Mouse (Mus musculus): ENCODE measurements around the gene Dpm1. TPM values are rescaled to one million over a fixed set of nuclear protein-coding genes. Genes with fewer than 3 reads are reported as not detected.

Gene Dpm1
- polyA plus RNA-seq, 1 experiment from 2014 or later = 84.6 TPM

DNA sequence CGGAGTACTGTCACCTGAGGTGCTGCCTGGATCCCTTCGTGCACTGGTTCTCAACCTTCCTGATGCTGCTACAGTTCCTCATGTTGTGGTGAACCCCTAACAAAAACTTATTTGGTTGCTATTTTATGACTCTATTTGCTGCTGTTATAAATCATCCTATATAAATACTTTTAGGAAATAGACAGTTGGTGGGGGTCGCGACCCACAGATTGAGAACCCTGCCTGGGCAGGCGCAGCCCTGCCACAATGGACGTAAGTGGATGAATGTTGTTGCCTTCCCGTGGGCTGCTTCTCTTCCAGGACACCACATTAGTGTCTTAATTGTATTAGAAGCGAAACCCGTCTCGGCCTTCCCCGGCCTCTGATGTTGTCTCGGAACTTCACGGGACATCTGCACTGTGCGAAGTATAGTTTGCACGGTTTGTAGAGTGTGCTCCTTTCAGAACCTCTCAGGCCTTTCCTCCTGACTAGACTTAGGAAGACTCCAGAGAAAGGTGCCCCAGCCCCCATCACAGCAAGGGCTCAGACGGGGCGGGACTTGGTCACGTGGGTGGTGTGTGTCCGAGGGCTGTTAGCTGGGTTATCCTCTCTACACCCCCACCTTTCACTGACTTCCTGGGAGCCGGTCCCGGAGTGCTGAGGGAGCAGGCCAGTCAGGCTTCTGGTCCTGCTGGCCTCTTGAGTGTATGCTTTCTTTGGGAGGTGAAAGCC is 63.5 kb downstream of the Dpm1 start:
- H3K4me3 ChIP-seq (ENCODE audit: low read depth, low read length) = no peak overlapping the region
- H3K27ac ChIP-seq (replicated peaks; ENCODE audit: low read depth, low read length) = no peak overlapping the region
- no peak for DNase-seq (ENCODE audit: low spot score)
- H3K9me3 ChIP-seq (ENCODE audit: control insufficient read depth, low read length) = no peaks in the 10 kb centered on the region
- no peak overlapping the region for H3K9ac ChIP-seq (ENCODE audit: low read depth, low read length)
- peaks cover 25% of the 10 kb centered on the region for H3K4me1 ChIP-seq (ENCODE audit: control insufficient read depth, insufficient read depth, low read length)
- H3K4me2 ChIP-seq (ENCODE audit: low read depth, low read length) = no peak overlapping the region
- no peaks in the 10 kb centered on the region for H3K36me3 ChIP-seq (ENCODE audit: control insufficient read depth, insufficient read depth, low read length)
- WGBS = 47% methylated on average over 21 of the region's 21 CpGs
- no peak; the same call in 1 of the 2 replicates for ATAC-seq (ENCODE audit: low read depth)
- no peaks in the 10 kb centered on the region for H3K27me3 ChIP-seq (replicated peaks; ENCODE audit: control insufficient read depth, insufficient read depth, low read length)

DNA sequence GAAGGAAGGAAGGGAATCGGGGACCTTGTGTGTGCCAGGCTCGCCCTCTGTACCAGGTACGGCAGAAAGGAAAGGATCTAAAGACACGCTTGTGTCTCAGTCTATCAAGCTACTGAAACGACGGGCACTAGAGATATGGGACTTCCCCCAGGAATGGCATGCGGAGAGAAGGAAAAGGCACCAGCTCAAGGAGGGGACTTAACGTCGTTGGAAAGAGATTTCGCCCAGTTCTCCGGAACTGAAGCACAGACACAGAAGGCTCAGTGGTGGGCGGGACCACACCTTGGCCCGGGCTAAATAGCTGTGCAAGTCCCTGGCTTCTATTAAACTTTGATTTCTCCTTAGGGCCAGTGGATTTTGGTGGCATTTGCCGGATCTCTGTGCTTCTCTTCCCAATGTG is 68.4 kb downstream of the Dpm1 start:
- ATAC-seq (ENCODE audit: low read depth) (peak; percentile 5; the same call in 1 of the 2 replicates), DNase-seq (ENCODE audit: low spot score) (no peak)
- Histone ChIP-seq H3K4me1 (ENCODE audit: control insufficient read depth, insufficient read depth, low read length) (peaks cover 20% of the 10 kb centered on the region; the same call in 1 of the 2 replicates), H3K27ac (replicated peaks; ENCODE audit: low read depth, low read length) (peak overlapping the region; percentile 12; the same call in 1 of the 2 replicates), H3K9ac (ENCODE audit: low read depth, low read length) (peak overlapping the region; percentile 57), H3K36me3 (ENCODE audit: control insufficient read depth, insufficient read depth, low read length) (no peaks in the 10 kb centered on the region), H3K9me3 (ENCODE audit: control insufficient read depth, low read length) (no peaks in the 10 kb centered on the region), H3K27me3 (replicated peaks; ENCODE audit: control insufficient read depth, insufficient read depth, low read length) (no peaks in the 10 kb centered on the region), H3K4me3 (ENCODE audit: low read depth, low read length) (peak overlapping the region; percentile 32), H3K4me2 (ENCODE audit: low read depth, low read length) (peak overlapping the region; percentile 60)
- WGBS = 8% methylated on average over 14 of the region's 14 CpGs

DNA sequence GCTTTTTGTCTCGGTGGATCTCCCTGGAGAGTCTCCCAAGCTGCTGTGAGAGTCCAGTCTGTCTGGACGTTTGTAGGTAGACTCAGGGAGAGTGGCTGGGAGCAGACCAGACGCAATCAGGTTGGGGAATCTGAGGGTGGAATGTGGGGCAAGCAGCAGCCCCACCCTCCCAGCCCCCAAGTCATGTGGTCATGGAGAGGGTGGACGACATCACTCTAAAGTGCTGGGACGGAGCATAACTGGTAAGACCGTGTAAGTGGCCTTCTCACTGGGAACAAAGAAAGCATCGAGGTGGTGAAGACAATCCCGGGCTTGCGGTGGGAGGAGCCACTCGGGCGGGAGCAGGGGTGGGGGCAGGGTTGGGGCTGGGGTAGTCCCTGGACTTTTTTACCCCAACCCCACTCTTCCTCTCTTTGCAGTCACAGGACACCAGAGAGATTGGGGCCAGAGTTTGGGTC is 68.8 kb downstream of the Dpm1 start:
- Histone ChIP-seq H3K9ac (ENCODE audit: low read depth, low read length) (peak overlapping the region; percentile 57), H3K36me3 (ENCODE audit: control insufficient read depth, insufficient read depth, low read length) (no peaks in the 10 kb centered on the region), H3K27ac (replicated peaks; ENCODE audit: low read depth, low read length) (peak overlapping the region; percentile 12; the same call in 1 of the 2 replicates), H3K4me2 (ENCODE audit: low read depth, low read length) (peak overlapping the region; percentile 60), H3K4me3 (ENCODE audit: low read depth, low read length) (peak overlapping the region; percentile 32), H3K27me3 (replicated peaks; ENCODE audit: control insufficient read depth, insufficient read depth, low read length) (no peaks in the 10 kb centered on the region), H3K4me1 (ENCODE audit: control insufficient read depth, insufficient read depth, low read length) (peaks cover 20% of the 10 kb centered on the region; the same call in 1 of the 2 replicates), H3K9me3 (ENCODE audit: control insufficient read depth, low read length) (no peaks in the 10 kb centered on the region)
- ATAC-seq (ENCODE audit: low read depth) = peak; percentile 32
- no peak for DNase-seq (ENCODE audit: low spot score)
- WGBS = 5% methylated on average over 11 of the region's 11 CpGs

DNA sequence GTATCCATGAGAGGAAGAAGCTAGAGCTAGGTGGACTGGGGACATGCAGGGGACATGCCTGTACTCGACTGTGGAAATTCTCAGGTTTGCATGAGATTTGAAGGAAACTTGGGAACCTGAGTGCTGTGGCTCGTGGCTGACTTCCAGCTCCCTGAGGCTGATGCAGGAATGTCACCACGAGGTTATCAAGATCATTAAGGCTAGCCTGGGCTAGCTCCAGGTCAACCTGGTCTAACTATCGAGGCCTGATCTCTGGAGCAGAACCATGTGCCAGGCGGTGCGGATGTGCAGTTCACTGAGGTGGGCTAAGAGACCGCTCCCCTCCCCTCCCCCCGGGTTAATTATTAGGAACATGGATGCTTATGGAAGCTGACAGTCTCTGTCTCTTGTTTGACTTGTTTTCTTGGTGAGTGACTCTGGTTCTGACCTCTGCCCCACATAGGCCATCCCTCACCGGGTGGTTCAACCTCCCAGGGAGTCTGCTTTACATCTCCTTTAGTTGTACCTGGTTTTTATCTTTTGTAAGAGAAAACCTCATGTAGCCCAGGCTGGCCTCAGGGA is 69.9 kb downstream of the Dpm1 start:
- H3K9ac ChIP-seq (ENCODE audit: low read depth, low read length) = no peak overlapping the region
- no peak overlapping the region for H3K4me2 ChIP-seq (ENCODE audit: low read depth, low read length)
- H3K4me3 ChIP-seq (ENCODE audit: low read depth, low read length) = no peak overlapping the region
- H3K36me3 ChIP-seq (ENCODE audit: control insufficient read depth, insufficient read depth, low read length) = no peaks in the 10 kb centered on the region
- no peaks in the 10 kb centered on the region for H3K27me3 ChIP-seq (replicated peaks; ENCODE audit: control insufficient read depth, insufficient read depth, low read length)
- H3K4me1 ChIP-seq (ENCODE audit: control insufficient read depth, insufficient read depth, low read length) = peaks cover 20% of the 10 kb centered on the region; the same call in 1 of the 2 replicates
- DNase-seq (ENCODE audit: low spot score) (no peak), ATAC-seq (ENCODE audit: low read depth) (no peak)
- no peaks in the 10 kb centered on the region for H3K9me3 ChIP-seq (ENCODE audit: control insufficient read depth, low read length)
- H3K27ac ChIP-seq (replicated peaks; ENCODE audit: low read depth, low read length) = no peak overlapping the region
- WGBS = 80% methylated on average over 9 of the region's 9 CpGs

Small RNA genes within 50 kb of the gene (microRNA-seq; reads per million reads assigned to microRNA genes)
- gene Gm24561 (ENCODE audit: borderline number of aligned reads) = not detected

Other genes with a start within 250 kb of the Dpm1 start
- 4.1 and 5.9 TPM in 2 replicates for gene Ripor3, start 220.0 kb downstream of the Dpm1 start, polyA plus RNA-seq (2014; fragmentation: Nextera tagmentation; extraction: Ambion mirVana)
- 2.9 and 3.0 TPM in 2 replicates for gene Pard6b, start 149.6 kb downstream of the Dpm1 start, polyA plus RNA-seq (2014; fragmentation: Nextera tagmentation; extraction: Ambion mirVana)
- 2.5 and 3.3 TPM in 2 replicates for gene Adnp, start 23.5 kb downstream of the Dpm1 start, polyA plus RNA-seq (2014; fragmentation: Nextera tagmentation; extraction: Ambion mirVana)
- 21.5 and 22.0 TPM in 2 replicates for gene Gm20716, start 227 bp downstream of the Dpm1 start, polyA plus RNA-seq (2014; fragmentation: Nextera tagmentation; extraction: Ambion mirVana)
- gene Mocs3, start within 50 bp of the Dpm1 start, polyA plus RNA-seq (2014; fragmentation: Nextera tagmentation; extraction: Ambion mirVana) = 8.8 and 8.9 TPM in 2 replicates
- 1.1 and 1.4 TPM in 2 replicates for gene Kcng1, start 51.1 kb upstream of the Dpm1 start, polyA plus RNA-seq (2014; fragmentation: Nextera tagmentation; extraction: Ambion mirVana)